Mouse (Mus musculus): Measurements from ENCODE around the gene Clstn3.

GRCm38 (mm10) chr6:124435173-124435572, 29.4 kb downstream of the Clstn3 start:
- TF ChIP-seq POLR2A (IDR thresholded peaks at IDR 0.05; ENCODE audit: extremely low read depth, insufficient read depth, low read length) (no peak), CTCF (IDR thresholded peaks at IDR 0.05; ENCODE audit: extremely low read depth, insufficient read depth, low read length) (no peak)

Measured in cortical plate, adult 2 months (tissue).